Mouse (Mus musculus): ENCODE measurements around the gene Dlx6. TPM values are rescaled to one million over a fixed set of nuclear protein-coding genes. Genes with fewer than 3 reads are reported as not detected.
A peak's percentile ranks its signal among the peaks of the same experiment; 100 is the strongest.

Gene Dlx6
- polyA plus RNA-seq, 1 experiment from 2014 or later, result 5.1 TPM

DNA sequence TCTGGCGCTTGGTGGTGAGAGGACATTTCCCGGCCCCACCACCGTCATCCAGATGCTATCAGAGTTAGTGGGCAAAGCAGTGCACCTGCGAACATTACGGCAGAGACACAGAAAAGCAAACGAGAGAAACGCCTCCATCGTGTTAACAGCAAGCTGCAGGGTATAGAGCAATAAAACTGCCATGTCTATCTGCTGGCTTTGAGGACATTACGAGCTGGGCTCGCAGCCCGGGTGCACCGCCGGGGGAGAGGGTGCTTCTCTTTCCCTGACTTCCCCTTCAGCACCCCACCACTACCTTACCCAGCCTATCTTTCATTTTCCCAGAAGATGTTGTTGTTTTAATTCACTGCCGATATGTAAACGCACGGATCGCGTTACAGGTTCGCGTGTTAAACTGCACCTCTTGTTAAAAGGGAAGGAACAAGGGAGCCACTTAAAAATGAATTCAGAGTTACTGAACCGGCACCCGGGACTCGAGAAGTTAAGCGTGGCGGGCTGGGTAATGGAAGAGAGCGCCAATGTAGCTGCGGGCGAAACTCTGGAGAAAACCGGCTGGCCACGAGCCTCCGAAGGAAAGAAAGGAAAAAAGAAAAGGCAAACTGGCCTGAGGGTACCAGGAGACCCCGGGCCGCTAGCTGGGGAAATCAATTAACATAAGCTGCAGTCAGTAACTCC, 2.6 kb upstream of the Dlx6 start:
- peaks cover 94% of the 10 kb centered on the region for H3K27me3 ChIP-seq
- peak overlapping the region; percentile 56 for H3K4me2 ChIP-seq
- no peak for ATAC-seq (ENCODE audit: insufficient number of reproducible peaks, insufficient read depth, low FRiP score, low TSS enrichment, low read depth)
- WGBS, result under 1% methylated on average over 33 of the region's 33 CpGs
- peak overlapping the region; percentile 77 for H3K27ac ChIP-seq
- H3K9me3 ChIP-seq, result no peaks in the 10 kb centered on the region
- H3K36me3 ChIP-seq, result no peaks in the 10 kb centered on the region
- peaks cover 55% of the 10 kb centered on the region for H3K4me1 ChIP-seq
- H3K4me3 ChIP-seq, result peak overlapping the region; percentile 38
- peak overlapping the region; percentile 68 for H3K9ac ChIP-seq

DNA sequence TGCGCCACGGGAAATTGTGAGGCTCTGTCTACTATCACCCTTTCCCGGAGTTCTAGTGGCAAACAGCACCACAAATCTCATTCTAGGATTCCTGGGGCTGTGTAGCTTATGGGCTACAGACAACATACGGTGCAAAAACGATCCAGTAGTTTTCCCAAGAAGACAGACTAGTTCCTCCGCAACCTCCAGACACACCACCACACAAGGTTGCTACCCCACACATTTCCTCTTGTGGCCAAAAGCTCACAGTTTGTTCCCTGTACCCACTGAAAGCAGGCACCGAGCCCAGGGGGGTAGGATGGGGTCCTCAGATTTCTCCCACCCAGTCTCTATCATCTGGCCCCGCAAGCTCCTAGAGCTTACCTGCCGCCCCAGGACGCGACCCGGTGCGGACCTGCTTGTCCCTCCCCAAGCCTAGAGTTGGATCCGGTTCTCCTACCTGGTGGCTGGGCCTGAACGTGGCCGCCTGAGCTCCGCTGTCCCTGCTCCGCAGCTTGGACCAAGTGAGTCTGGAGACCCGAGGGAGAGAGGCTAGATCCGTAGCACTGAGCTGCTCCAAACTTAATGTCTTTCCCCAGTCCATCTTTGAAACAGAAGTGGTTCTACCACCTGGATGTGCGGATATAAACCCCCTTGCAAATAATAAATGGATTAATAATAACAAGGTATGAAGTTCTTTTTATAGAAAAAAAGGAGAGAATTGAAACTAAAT, 1.9 kb upstream of the Dlx6 start:
- peak overlapping the region; percentile 77 for H3K27ac ChIP-seq
- peak overlapping the region; percentile 68 for H3K9ac ChIP-seq
- H3K9me3 ChIP-seq, result no peaks in the 10 kb centered on the region
- peaks cover 94% of the 10 kb centered on the region for H3K27me3 ChIP-seq
- WGBS, result 1% methylated on average over 21 of the region's 21 CpGs
- peaks cover 49% of the 10 kb centered on the region for H3K4me1 ChIP-seq
- no peaks in the 10 kb centered on the region for H3K36me3 ChIP-seq
- no peak for ATAC-seq (ENCODE audit: insufficient number of reproducible peaks, insufficient read depth, low FRiP score, low TSS enrichment, low read depth)
- H3K4me3 ChIP-seq, result peak overlapping the region; percentile 38
- peak overlapping the region; percentile 56 for H3K4me2 ChIP-seq

DNA sequence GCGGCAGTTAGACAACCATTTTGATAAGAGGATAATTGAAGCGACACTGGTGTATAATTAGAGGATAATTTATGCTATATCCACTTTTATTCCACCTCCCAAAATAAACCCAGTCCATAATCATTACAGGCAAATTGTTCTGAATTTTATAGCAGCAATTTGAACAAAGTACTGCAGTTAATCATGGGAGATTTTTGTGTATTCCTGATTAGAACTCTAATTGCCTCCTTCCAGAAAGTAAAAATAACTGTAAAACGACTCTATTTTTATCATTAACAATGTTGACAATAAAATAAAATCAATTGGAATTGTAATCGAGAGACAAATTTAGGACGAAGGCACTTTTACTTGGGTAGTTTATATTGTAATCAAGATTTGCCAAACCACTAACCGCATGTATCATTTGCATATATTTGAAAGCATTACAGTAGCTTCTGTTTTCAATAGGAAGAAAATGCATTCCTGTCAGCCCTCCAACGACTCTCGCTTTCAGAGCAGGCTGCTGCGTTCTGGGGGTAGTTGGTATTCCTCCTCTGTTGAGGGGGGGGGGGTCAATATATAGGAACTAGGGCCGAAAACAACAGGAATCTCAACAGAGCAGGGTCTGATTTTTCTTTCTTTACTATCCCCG, 1.2 kb upstream of the Dlx6 start:
- Histone ChIP-seq H3K9ac (peak overlapping the region; percentile 85; the same call in 1 of the 2 replicates), H3K27ac (peak overlapping the region; percentile 91), H3K9me3 (no peaks in the 10 kb centered on the region), H3K4me1 (peaks cover 44% of the 10 kb centered on the region), H3K4me3 (peak overlapping the region; percentile 58), H3K36me3 (no peaks in the 10 kb centered on the region), H3K27me3 (peaks cover 94% of the 10 kb centered on the region), H3K4me2 (peak overlapping the region; percentile 76)
- WGBS, result 2% methylated on average over 11 of the region's 11 CpGs
- no peak for ATAC-seq (ENCODE audit: insufficient number of reproducible peaks, insufficient read depth, low FRiP score, low TSS enrichment, low read depth)

DNA sequence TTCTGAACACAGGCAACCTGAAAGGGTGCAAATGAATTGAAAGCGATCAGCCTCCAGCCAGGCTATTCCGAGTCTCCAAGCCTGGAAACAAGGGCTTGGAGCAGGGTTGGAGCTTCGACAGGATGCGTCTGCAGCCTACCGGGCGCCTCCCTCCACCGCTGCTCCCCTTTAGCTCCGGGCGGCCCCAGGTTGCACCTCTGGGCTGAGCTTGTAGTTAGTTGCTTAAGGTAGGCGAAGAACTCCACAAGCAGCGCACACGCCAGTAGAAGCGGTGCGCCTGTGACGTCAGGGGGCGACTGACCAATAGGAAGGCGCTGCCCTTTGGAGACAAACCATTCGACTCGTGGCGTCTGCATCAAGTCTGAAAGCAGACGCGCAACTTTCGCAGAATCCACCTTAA, 523 bp upstream of the Dlx6 start:
- WGBS, result 0% methylated on average over 23 of the region's 23 CpGs
- H3K36me3 ChIP-seq, result no peaks in the 10 kb centered on the region
- H3K27me3 ChIP-seq, result peaks cover 94% of the 10 kb centered on the region
- H3K9me3 ChIP-seq, result no peaks in the 10 kb centered on the region
- H3K27ac ChIP-seq, result peak overlapping the region; percentile 91
- peak overlapping the region; percentile 76 for H3K4me2 ChIP-seq
- peaks cover 44% of the 10 kb centered on the region for H3K4me1 ChIP-seq
- H3K9ac ChIP-seq, result peak overlapping the region; percentile 85
- H3K4me3 ChIP-seq, result peak overlapping the region; percentile 58
- ATAC-seq (ENCODE audit: insufficient number of reproducible peaks, insufficient read depth, low FRiP score, low TSS enrichment, low read depth), result peak; percentile 80

DNA sequence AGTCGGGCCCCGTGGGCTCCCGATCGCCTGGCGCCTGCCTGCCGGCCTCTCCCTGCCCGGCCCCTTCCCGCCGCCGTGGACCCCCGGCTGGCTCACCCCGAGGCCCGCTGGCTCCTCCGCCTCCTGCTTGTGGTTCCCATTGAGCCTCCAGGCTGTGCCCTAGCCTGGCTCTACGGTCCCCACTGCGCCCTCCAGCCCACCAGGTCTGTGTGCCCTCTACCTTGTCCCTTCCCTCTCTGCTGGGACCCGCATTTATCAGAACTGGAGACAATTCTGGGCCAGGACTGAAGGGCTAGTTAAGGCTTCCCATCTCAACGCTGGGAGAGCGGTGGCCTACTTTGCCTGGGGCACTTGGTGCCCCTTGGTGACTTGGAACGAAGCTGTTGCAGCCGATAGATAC, 821 bp downstream of the Dlx6 start:
- 2% methylated on average over 21 of the region's 21 CpGs for WGBS
- Histone ChIP-seq H3K27ac (peak overlapping the region; percentile 91), H3K9ac (peak overlapping the region; percentile 85), H3K4me1 (peaks cover 44% of the 10 kb centered on the region), H3K27me3 (peaks cover 92% of the 10 kb centered on the region), H3K9me3 (no peaks in the 10 kb centered on the region), H3K36me3 (no peaks in the 10 kb centered on the region), H3K4me2 (peak overlapping the region; percentile 76), H3K4me3 (peak overlapping the region; percentile 58)
- ATAC-seq (ENCODE audit: insufficient number of reproducible peaks, insufficient read depth, low FRiP score, low TSS enrichment, low read depth), result peak; percentile 22; the same call in 1 of the 2 replicates

DNA sequence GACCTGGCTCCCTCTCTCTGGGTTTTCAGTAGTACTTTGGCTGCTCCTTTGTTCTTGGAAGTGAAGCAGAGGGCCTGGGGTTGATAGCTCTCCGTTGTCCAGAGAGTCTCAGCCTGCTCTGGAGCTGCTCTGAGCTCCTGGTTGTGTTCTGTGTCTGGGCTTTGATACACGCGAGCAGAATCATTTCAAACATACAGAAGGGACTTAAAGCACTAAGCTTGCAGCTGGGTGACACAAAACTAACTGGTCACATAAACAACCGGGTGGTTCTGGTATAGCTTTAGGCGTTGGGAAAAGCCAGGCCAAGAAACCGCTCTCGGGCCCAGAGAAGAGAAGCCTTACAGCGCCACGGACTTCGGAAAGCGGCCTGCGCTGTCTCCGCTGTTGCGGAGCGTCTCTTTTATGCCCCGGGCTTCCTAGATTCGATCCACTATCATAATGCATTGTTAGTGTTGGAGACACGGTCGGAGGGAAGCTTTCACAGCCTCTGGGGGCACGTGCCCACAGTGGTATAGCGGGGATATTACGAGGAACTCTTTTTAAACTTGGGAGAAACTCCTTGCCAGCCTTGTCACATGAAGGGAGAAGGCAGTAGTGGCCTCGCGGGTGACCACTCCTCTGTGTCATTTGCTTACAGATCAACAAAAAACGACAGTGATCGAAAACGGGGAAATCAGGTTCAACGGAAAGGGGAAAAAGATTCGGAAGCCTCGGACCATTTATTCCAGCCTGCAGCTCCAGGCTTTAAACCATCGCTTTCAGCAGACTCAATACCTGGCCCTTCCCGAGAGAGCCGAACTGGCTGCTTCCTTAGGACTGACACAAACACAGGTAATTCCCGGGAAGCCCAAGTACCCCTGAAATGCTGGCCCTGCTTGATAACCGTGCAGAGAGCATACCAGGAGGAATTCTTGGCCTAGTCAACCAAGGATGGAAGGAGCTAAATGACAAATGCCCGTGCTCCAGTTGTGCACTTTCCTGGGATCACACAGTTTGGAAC, 1.6 kb downstream of the Dlx6 start:
- H3K27me3 ChIP-seq, result peaks cover 92% of the 10 kb centered on the region
- peaks cover 42% of the 10 kb centered on the region for H3K4me1 ChIP-seq
- peak overlapping the region; percentile 58 for H3K4me3 ChIP-seq
- peak overlapping the region; percentile 76 for H3K4me2 ChIP-seq
- ATAC-seq (ENCODE audit: insufficient number of reproducible peaks, insufficient read depth, low FRiP score, low TSS enrichment, low read depth), result no peak
- H3K9me3 ChIP-seq, result no peaks in the 10 kb centered on the region
- H3K27ac ChIP-seq, result peak overlapping the region; percentile 91
- peak overlapping the region; percentile 85 for H3K9ac ChIP-seq
- no peaks in the 10 kb centered on the region for H3K36me3 ChIP-seq
- WGBS, result 7% methylated on average over 36 of the region's 36 CpGs

DNA sequence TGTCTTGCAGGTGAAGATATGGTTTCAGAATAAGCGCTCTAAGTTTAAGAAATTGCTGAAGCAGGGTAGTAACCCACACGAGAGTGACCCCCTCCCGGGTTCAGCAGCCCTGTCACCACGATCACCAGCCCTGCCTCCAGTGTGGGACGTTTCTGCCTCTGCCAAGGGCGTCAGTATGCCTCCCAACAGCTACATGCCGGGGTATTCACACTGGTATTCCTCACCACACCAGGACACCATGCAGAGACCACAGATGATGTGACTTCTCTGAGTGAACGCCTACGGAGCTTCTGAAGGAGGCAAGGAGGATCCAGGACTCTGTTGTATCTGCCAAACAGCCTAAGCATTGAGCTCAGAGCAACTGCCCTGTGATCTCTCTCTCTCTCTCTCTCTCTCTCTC, 3.9 kb downstream of the Dlx6 start:
- WGBS, result 21% methylated on average over 9 of the region's 9 CpGs
- peaks cover 96% of the 10 kb centered on the region for H3K27me3 ChIP-seq
- H3K4me2 ChIP-seq, result peak overlapping the region; percentile 28
- H3K9me3 ChIP-seq, result no peaks in the 10 kb centered on the region
- H3K9ac ChIP-seq, result no peak overlapping the region
- ATAC-seq (ENCODE audit: insufficient number of reproducible peaks, insufficient read depth, low FRiP score, low TSS enrichment, low read depth), result no peak
- H3K36me3 ChIP-seq, result no peaks in the 10 kb centered on the region
- H3K4me3 ChIP-seq, result peak overlapping the region; percentile 18; the same call in 1 of the 2 replicates
- H3K4me1 ChIP-seq, result peaks cover 26% of the 10 kb centered on the region
- H3K27ac ChIP-seq, result no peak overlapping the region

DNA sequence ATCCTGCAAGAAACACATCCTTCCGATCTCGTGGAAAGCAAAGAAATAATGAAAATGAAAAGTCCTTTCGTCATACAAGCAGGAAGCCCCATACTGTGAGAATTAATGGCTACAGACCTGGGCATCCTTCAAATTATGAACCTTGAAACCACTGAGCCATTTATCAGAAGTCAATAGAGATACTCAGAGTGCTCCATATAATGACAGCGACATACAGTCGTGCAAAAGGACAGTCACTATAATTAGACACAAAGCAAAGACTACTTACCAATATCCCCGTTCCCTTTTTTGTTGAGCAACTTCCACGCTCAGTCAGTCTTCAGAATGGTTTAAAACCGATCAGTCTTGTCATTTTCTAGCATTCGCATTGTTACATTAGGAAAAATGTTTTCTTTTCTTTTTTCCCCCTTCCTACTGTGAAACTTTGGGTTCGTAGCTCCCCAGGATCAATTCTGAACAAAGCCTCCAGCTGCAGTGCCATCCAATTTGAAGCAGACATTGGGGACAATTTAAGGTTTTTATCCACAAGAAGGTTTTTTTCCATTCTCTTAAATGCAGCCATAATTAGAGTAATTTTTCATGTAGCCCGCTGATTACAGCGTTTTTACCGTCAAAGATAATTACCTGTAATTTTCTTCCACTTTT, 6.0 kb downstream of the Dlx6 start:
- Histone ChIP-seq H3K4me1 (peaks cover 15% of the 10 kb centered on the region), H3K36me3 (no peaks in the 10 kb centered on the region), H3K4me2 (0 out of 2 replicates have a peak overlapping the region, but pooled peaks have one; percentile 16), H3K9me3 (no peaks in the 10 kb centered on the region), H3K27me3 (peaks cover 96% of the 10 kb centered on the region), H3K9ac (no peak overlapping the region), H3K4me3 (no peak overlapping the region), H3K27ac (peak overlapping the region; percentile 44; the same call in 1 of the 2 replicates)
- ATAC-seq (ENCODE audit: insufficient number of reproducible peaks, insufficient read depth, low FRiP score, low TSS enrichment, low read depth), result no peak
- 24% methylated on average over 13 of the region's 13 CpGs for WGBS

DNA sequence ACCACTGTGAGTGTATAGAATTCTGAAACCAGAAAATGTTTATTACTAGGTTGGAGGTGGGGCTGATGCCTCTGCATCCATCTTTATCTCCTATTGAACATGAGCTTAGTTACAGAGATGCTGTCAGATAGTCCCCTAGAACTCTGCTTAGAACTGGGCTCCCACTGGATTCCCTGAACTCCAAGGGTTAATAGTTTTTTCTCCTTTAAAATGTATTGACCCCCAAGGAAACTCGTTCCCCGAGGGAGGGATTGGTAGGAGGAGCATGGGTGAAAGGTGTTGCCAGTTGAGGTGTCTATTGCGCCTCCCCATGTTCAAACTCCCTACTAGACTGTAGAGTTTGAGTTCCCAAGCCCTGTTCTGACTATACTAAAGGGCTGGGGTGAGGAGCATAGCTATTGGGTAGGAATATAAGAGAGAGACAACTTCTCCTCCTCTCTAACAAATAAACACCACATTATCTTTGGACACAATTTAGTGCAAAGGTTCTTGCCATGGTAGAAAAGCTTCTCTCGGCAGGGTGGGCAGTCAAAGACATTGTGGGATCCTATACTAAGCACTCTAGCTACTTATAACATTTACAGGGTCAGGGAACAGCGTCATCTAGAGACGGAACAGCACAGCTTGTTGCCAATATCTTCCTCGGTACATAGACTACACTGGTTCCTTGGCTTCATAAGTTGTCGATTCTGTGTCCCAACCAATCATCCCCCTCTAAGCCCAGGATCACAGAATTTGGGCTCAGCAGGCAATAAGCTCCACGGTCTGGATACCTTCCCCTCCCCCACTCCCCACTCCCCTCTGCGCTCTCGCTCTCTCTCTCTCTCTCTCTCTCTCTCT, 7.0 kb downstream of the Dlx6 start:
- Histone ChIP-seq H3K9ac (no peak overlapping the region), H3K4me3 (no peak overlapping the region), H3K4me1 (peaks cover 19% of the 10 kb centered on the region), H3K27me3 (peaks cover 96% of the 10 kb centered on the region), H3K36me3 (no peaks in the 10 kb centered on the region), H3K9me3 (no peaks in the 10 kb centered on the region), H3K27ac (no peak overlapping the region), H3K4me2 (no peak overlapping the region)
- WGBS, result 5% methylated on average over 11 of the region's 11 CpGs
- ATAC-seq (ENCODE audit: insufficient number of reproducible peaks, insufficient read depth, low FRiP score, low TSS enrichment, low read depth), result no peak

DNA sequence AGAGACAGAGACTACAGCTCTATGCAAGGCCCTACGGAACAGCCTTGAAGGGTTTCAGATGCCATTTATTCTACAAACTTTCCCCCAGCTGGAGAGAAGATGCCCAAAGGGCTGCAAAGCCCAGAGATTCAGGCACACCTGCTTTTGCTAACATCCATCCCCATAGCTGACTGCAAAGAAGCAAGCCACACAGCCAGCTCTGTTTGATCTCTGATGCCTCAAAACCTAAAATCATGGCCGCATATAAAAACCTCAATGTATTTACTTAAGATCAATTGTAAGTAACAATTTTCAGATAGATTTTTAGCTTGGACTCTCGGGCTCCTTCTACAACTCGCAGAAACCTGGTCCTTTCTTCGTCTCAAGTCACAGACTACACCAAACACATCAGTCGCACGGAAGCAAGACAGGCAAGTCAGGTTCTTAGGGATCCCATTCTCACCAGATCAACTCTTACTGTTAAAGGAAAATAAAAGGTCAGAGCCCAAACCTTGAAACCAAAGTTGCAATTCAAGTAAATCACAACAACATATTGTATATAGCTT, 7.8 kb downstream of the Dlx6 start:
- no peaks in the 10 kb centered on the region for H3K36me3 ChIP-seq
- no peak overlapping the region for H3K9ac ChIP-seq
- peaks cover 96% of the 10 kb centered on the region for H3K27me3 ChIP-seq
- H3K9me3 ChIP-seq, result no peaks in the 10 kb centered on the region
- H3K4me2 ChIP-seq, result no peak overlapping the region
- peaks cover 27% of the 10 kb centered on the region for H3K4me1 ChIP-seq
- ATAC-seq (ENCODE audit: insufficient number of reproducible peaks, insufficient read depth, low FRiP score, low TSS enrichment, low read depth), result no peak
- H3K27ac ChIP-seq, result no peak overlapping the region
- 7% methylated on average over 7 of the region's 7 CpGs for WGBS
- no peak overlapping the region for H3K4me3 ChIP-seq
